Mouse (Mus musculus): ENCODE data around the gene Gstt1.
"Not testable (repeated sequence)": the region's sequence is repeated elsewhere in the genome, so short reads cannot be mapped to it uniquely, and the experiment has no call there.

The Gstt1 gene

DNA sequence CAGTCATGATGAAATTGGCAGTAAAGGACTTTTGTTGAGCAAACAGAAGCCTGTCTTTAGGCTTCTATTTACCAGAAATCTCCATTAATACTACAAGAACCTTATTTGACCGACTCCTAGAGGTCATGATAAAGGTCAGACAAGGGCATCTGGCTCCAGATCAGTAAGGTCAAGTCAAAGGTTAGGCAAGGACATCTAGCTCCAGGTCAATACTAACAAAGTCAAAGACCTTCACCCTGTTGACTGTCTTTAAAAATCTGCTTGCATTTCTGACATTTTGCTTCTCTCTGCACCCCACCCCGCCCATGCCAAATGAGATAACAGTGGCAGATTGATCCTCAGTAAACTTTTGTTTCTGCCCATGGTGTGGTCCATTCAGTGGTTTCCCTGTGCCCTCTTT lies 5.8 kb upstream of the Gstt1 start:
- DNase-seq (ENCODE audit: low spot score in 2 of 2) = no peak

DNA sequence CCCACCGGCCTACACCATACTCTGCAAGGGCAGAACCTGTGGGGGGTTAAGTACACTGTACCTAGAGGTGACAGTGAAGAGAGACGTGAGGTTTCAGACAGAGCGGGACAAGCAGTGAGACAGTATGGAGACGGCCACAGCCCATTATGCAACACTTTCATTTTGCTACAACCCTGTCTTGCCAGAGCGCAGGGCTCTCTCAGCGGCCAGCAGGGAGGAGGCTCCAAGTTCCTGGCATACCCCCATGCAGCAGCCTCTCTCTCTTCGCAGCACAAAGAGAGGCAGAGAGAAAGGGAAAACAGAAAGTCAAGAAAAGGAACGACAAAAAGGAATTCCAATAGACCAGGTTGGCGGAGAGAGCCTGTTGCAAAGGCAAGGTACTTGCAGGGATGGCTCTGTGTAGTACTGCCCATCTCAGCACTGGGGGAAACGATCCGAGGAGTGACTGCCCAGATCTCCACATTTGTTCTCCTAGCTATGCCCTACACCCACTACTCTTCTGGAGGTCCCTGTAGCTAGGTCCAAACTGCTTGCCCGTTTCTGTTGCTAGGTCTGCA lies 687 bp downstream of the Gstt1 start:
- DNase-seq (ENCODE audit: low spot score in 2 of 2) = no peak

DNA sequence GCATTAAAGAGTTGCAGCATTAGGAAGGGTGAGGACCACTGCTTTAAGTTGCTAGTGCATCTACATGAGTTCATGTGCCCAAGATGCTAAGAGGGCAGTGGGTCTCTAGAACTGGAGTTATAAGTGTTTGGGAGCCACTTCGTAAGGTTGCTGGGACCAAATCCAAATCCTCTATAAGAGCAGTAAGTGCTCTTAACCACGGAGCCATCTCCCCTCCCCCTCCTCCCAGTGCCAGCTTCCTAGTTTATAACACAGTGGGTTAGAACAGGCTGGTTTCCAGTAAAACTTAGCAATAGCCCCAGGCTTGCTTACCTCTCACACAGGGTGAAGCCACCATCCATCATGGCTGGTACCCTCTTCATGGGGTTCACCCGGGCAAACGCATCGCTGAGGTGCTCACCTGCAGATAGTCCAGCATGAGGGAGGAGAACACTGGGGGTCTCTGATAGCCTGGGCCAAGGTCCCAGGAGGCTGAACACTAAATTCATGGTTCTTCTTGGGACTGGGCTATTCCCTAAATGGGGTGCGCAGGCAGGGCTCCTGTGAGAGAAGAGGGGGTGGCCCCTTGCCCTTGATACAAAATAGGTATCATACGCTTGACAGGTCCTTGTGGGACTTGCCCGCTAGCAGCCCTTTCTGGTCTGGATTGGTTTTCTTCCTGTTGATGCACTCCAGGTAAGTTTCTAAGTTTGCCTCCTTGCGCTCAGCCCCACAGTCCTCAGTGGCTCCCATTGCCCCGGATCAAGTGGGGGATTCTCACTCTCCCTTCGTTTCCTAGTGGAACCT lies 1.5 kb downstream of the Gstt1 start:
- DNase-seq (ENCODE audit: low spot score in 2 of 2) = no peak

DNA sequence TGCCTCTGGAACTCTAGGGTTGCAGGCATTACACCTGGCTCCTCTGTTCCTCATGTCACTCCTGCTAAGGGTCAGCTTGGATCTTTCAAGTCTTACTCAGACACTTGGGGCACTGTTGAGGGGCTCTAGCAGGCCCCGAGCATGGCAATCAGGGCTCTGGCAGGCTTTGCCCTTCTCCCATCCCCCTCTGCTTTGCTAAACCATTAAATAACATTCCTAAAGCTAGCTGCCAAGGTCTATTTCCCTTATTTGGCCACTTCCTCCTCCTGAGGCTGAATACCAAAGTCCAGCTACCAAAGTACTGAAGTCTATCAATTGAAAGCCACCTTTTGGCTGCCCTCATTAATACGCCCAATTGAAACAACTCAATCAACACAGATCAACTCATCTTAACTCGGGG lies 3.5 kb downstream of the Gstt1 start:
- DNase-seq (ENCODE audit: low spot score in 2 of 2) = no peak

DNA sequence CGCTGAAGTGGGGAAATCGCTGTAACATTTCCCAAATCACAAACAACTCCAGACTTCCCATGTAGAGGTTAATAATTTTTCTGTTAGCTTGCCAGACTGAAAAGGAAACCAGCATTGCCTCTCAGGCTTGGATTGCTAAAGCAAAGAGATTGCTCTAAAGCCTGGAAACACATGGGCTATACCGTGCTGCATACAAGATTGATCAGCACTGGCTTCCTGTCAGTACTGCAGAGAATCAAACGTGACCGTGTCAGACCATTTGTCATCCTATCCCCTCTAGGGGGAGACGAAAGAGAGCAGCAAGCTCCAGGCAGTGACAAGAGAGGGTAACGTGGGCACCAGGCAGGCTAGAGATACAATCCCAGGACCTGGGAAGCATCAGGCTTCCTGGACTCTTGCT lies 7.6 kb downstream of the Gstt1 start:
- DNase-seq (ENCODE audit: low spot score in 2 of 2) = no peak

DNA sequence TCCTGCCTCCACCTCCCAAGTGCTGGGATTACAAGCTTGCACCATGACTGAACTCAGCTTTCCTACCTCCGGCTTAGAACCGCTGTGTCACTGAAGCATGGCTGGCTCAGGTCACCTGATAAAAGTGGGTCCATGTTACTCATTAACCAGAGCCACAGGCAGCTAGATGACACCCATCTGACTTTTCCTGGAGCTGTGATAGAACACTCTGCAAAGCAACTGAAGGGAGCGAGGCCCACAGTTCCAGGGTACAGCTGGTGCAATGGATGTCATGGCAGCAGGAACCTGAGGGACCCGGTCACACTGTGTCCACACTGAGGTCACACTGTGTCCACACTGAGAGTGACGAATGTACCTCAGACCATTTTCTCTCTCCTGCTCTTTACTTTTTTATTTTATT lies 8.5 kb downstream of the Gstt1 start:
- no peak for DNase-seq (ENCODE audit: low spot score in 2 of 2)

DNA sequence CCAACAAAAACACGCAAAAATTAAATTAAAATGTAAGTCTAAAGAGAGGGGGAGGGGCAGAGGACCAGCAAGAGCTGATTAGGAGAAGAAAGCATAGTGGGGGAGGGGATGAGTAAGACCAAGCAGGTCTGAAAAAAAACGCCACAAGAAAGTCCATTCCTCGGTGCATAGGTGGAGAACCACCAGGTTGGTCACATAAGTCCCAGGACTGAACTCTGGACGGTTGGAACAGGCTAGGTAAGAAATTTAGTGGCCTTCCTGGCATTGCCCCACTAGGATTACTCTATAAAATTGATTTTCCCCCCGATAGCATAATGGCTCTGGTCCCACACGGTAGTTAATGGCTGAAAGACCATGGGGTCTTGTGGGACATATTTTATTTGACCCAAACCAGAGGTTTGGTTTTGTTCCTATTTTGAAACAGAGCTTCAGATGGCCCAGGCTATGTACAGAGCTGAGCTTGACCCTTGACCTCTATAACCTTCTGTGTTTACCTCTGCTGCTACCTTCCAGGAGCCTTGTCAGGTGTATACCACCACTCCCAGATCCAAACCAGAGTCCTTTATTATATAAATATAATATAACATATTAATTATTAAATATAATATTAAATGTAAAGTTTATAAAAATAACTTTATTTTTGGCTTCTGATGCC lies 9.2 kb downstream of the Gstt1 start:
- DNase-seq (ENCODE audit: low spot score in 2 of 2) = no peak

DNA sequence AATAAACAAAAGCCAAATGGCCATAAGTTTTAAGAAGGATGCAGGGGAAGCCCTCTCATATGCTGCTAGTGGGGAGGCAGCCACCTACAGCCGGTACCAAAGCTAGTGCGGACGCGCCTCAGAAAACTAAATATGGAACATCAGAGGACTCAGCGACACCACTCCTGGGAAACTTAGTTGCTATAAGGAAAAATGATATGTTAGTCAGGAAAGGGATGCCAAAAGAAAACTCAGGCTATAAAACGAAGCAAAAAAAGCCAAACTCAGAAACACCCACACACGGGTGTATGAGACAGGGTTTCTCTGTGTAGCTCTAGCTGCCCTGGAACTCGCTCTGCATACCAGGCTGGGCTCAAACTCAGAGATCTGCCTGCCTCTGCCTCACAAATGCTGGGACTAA lies 10.1 kb downstream of the Gstt1 start:
- DNase-seq (ENCODE audit: low spot score in 2 of 2) = no peak

DNA sequence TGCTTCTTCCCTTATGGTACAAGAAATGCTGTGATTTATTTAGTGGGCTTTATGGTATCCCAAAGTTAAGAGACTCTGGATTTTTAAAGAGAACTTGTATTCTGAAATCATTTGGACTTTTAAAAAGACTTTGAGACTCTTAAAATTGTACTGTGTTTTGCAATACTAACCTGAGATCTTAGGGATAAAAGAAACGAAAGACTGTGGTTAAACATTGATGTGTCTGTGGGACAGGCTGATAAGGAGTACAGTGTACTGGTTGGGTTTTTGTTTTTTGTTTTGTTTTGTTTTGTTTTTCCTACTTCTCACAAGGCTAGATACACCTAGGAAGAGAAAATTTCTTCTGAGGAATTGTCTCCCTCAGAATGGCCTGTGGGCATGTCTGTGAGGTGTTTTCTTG lies 12.9 kb downstream of the Gstt1 start:
- no peak for DNase-seq (ENCODE audit: low spot score in 2 of 2)

DNA sequence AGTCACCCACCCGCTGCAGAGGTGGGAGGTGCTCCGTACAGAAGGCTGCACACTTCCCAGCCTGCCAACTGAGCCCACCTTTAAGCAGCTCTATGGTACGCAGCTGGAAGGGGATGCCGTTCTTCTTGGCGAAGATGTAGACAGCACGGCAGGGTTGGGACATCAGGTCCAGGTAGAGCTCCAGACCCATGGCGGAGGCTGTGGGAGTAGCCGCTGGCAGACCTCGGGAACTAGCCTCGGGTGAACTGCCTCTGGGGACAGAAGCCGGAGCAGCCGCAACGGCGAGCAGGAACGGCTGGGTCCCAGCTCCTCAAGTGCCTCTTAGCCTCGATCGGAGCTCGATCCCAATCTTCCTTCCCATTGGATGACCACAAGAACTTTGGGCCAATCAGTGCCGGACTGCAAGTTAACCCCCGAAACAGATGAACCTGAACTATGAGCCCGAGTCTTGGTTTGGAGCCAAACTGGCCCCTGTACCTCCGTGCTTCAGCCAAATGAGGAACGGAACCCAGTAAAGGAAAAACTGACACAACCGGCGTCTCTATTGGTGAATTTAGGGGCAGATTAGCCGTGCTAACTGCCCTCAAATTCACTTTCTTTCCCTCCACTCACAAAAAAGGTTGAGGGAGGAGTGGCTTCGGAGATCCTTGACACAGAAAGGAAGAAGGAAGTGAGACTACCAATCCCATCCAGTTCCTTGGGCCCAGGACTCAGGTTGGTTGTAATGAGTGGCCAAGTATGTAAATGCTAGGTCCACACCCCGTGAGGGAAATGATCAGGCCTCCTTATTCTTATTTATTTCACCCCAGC lies 17.4 kb downstream of the Gstt1 start, which contains the start of the genes Gm20441 and Gstt3:
Gene Gm20441, minus strand, starts transcription at position 186 of the 810 bp plus-strand sequence.
Gene Gstt3, minus strand, starts transcription at position 646 of the 810 bp plus-strand sequence.
- no peak for DNase-seq (ENCODE audit: low spot score in 2 of 2)

DNA sequence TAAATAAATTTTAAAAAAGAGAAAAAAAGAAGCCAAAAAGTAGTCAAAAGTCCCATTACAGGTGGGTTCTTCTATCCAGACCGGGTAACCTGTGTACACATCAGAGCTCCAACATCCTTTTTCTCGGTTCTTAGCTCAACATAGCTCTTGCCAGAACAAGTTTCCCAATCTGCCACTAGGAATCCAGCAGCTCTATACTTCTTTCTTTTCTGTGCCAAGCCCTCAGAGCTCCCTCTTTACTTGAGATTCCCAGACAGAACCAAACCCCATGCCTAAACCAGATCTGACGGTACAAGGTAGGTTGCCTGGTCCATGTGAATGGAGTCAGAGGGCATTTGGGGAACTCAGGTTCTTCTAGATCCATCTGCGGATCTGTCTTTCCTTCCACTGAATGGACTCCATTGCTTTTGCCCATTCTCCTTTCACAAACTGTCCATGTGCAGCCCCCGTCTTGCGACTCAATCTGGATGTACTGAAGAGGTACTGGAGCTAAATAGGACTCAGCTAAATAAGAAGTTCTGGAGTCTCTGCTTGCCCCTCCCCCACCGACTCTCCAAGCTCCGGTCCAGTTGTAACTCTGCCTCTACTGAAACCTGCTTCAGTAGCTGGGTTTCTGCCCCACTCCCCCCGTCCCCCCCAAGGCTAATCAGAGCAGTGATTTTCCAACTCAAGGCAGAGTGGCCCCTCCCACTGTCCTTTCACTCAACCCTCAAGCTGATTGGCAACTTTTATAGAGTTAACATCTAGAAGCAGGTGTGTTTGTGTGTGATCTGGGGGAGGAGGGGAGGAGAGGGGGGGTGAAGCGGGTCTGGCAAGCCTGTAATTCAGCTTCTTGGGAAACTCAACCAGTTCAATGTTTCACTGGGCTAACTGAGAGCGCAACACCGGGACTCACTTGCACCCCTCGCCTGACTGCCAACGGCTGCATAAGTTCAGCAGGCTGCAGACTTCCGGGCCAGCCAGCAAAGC lies 18.9 kb downstream of the Gstt1 start:
- DNase-seq (ENCODE audit: low spot score in 2 of 2) = no peak

DNA sequence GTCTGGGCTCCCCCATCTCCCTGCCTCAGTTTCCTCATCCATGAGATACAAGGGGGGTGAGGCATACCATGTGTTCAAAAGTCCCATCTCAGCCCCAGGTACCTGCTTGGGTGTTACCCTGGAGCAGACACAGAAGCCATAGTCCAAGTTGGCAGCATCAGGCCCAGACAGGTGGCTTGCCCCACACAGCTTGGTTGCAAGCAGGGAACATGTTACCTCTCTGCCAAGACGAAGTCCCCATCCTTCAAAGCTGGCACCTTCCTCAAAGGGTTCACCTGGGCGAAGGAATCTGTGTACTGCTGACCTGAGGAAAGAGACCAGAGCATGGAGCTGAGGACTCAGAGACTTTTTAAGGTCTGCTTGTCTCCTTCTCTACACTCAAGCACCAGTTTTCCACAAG lies 20.5 kb downstream of the Gstt1 start:
- DNase-seq (ENCODE audit: low spot score in 2 of 2) = no peak

DNA sequence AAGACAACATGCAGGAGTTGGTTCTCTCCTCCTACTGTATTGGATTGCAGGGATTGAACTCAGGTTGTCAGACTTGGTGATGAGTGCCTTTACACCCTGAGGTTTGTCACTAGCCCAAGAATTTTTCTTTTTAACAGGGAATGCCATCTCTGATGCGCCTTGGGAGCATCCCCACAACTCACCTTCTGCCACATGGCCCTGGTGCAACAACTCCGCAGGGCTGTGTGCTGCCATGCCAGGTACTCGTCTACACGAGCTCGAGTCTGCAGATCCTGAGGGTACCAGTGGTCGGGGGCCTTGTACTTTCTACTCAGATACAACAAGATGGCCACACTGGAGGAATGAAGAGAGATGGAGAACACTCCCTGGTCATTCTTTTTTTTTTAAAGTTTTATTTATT lies 21.8 kb downstream of the Gstt1 start:
- no peak for DNase-seq (ENCODE audit: low spot score in 2 of 2)

DNA sequence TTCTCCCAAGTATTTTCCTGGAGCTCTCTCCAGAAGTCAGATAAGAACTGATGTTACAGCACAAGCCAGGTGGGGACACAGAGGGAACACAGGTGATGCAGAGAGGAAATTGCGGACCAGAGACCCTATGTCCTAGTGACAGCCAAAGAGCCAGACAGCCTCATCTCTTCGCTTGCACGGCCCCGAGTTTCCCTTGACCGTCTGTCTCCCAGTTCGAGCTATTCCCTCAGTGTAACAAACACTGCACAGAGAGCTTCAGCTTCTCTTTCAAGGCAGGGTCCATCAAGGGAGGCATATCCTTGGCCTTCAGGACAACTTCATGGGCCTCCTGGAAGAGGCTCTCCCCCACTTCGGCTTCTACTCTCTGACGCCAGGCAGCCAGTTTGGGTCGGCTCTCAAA lies 23.8 kb downstream of the Gstt1 start:
- DNase-seq (ENCODE audit: low spot score in 2 of 2) = no peak

DNA sequence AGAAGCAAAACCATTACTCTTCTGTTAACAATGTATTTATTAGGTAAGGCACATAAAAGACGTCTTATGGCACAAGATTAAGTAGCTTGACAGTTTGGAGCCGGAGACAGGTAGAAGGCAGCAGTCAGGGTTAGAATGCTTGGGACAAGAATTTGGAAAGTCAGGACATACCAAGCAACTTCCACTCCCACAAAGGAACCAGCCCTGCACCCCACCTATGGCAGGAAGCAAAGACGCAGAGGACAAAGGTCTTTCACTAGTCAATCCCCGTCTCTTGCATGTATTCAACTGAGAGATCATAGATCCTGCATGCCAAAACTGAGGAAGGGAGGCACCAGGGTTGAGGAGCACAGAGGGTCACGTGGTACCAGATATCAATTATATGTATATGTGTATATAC lies 24.3 kb downstream of the Gstt1 start:
- no peak for DNase-seq (ENCODE audit: low spot score in 2 of 2)

DNA sequence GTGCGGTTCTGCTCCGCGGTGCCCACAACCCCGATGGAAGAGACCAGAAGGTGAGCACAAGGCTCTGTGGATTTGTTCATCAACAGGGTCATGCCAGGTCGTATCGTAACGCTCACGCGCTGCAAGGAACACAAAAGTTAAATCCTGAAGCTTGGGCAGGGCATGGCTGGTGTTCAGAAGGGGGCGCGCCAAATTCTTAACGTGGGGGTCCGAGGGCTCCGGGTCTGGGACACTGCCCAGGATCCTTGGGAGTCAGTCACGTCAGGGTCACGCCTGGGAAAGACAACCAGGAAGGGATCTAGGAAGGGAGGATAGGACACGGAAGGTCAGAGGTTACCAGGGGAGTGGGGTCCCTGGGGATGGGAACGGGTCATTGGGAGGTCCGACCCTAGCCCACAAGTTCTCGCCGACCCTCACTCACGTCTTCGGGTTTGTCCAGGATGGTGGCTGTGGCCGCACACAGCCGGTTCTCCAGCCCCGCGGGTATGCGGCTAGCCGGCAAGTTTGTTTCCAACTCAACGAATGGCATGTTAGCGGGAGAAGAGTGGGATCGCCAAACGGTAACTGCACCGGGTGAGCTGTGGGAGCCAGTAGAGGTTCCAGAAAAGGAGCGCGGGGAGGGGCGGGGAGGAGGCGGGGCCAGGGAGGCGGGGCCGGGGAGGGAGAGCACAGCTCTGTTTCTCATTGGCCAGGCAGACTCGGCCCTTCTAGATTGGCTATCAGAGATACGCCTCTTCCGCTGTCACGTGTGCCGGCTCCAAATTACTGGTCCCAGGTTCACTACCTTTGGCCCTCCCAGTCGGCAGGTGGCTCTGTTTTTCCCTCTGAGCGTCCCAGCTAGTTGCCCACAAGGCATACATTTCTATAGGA lies 25.4 kb downstream of the Gstt1 start, which contains the start of gene Ddt:
Gene Ddt, minus strand, starts transcription at position 620 of the 870 bp plus-strand sequence.
- peak; percentile 65 to 72 for DNase-seq (ENCODE audit: low spot score in 2 of 2)

DNA sequence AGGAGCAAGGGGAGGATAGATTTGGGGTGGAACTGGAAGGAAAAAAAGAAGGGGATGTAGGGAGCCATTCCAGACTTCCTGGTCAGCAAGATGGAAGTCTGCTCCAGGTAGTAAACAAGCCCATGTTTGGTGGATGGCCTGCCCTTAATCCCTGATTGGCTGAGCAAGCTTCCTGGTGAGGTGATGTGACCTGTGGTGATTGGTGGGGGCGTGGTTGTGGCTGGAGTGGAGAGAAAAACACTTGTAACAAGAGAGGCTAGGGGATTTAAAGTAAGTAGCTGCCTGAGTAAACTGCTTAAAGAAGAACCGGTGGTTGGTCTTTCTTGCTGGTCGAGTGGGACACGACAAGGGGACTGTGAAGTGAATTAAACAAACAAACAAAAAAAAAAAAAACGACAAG lies 30.6 kb downstream of the Gstt1 start:
- not testable (repeated sequence) for DNase-seq (ENCODE audit: low spot score in 2 of 2)

DNA sequence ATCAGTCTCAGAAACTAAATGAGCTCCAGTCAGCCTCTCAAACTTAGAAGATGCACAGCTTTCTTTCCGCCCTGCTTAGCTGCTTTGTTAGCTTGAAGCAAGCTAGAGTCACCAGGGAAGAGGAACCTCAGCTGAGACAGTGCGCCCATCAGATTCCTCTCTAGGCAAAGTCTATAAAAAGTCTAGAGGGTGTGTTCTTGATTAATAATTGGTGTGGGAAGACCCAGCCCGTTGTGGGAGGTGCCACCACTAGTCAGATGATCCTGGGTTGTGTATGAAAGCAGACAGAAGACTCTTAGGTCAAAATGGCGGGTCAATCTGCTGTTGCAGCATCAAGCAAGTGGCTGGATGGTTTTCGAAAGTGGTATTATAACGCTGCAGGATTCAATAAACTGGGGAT lies 31.5 kb downstream of the Gstt1 start:
- DNase-seq (ENCODE audit: low spot score in 2 of 2) = no peak

DNA sequence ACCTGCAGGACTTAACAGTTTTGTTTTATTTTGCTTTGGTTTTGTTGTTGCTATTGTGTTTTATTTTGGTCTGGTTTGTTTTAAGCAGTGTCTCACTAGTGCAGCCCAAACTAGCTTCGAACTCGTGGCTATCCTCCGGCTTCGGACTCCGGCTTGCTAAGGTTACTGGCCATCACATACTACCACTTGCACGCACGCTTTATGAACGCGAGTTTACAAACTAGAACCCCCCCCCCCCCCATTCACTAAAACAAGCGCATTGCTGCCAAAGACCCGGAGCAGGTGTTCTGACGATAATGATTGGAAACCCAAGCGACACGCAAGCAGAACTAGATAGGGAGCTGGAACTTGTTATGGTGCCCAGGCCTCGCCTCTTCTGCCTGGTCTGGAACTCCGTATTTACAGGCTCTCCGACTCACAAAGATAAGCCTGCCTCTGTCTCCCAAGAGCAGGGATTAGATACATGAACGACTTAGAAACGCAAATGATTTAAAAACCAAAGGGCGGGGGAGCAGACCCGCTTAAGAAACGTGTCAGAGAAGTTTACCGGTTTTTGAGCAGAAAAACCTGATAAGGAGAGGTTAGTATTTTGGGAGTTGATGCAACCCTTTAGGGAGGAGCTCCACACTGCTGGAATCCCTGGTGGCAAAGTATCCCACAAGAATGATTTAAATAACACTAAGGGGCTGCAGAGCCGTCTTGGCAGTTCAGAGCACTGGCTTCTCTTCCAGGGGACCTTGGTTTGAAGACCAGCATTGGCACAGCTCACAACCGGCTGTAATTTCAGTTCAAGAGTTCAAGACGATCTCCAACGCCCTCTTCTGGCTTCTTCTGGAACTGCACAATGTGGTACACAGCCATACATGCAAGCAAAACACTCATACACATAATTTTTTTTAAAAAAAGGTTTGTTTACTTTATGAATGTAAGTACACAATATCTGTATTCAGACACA lies 33.6 kb downstream of the Gstt1 start:
- peak in 1 of 2 experiments; percentile 36 for DNase-seq (ENCODE audit: low spot score in 2 of 2)

Measured in frontal cortex, postnatal 14 days (tissue).